Mouse (Mus musculus) adrenal gland, postnatal 25 days (tissue): ENCODE results near the gene Ppfibp1. TPM values are rescaled to one million over a fixed set of nuclear protein-coding genes. Genes with fewer than 3 reads are reported as not detected.

Experiments
- DNase-seq: peaks from one replicate; pipeline ENCODE4 v3.0.0; 2021; ENCODE audit warnings: mixed read lengths
- total RNA-seq: library from RNA; stranded (reverse); gene quantifications from 2 replicates; pipeline ENCODE4 v1.2.3, GENCODE M21; 2021

Ppfibp1 gene
- total RNA-seq, 1 experiment from 2014 or later: 98.9 TPM

DNA sequence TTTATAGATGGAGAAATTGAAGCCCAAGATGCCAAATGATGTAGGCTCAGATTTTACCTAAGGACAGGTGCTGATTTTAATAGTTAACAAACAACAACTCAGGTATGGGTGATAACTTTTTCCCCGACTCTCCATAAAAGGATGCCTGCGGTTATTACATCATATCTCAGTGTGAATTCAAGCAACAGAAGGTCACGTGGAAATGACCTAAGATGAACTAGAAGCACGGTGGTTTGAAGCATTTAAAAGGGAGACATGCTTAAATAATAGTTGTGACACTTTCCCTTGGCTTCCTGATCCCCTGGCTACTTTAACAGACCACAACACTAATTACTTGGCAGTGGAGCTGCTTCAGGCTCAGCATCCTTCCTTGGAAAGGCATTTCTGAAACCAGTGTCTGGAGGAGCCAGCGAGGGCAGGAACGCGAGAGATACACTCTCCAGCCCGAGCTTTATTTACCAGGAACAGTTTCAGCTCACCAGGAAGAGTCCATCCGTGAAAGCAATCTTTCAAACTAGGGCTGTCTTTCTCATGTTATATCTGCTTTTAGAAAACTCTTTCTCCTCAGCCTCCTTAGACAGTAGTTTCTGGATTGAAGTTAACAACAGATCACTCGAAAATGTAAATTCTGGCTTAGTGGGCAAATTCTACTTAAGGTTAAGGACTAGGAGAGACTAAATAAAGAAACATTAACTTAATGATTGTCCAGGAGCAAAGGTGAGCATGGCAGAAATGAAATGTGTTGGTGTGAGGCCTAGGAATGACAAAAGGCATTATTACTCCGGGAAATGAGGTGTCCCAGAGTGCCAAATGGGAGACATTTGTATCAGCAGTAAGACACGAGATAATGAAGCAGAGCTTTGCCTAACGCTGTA, 6.2 kb upstream of the Ppfibp1 start:
- no peak for DNase-seq

- no peak for DNase-seq
Observed at GRCm38 (mm10) chr6:146883426-146883825, 4.9 kb upstream of the Ppfibp1 start.

DNA sequence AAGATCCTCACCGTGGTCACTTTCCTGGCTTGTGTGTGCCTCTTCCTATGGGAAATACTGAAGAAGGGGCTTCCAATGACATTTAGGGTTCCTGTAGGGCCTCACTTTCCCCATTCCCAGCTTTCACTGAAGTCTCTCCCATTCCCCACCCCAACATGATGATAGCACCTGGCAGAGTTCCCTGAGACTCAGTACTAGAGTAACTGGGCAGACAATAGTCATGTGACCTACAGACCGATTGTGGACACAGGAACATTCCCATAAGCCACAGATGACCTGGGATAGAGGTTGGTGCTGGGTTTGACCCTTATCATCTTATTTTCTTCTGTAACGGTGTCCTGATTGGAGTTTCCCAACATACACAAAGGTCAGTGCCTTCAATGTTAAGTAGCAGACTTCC, 4.1 kb upstream of the Ppfibp1 start:
- DNase-seq: no peak

- DNase-seq: no peak
Observed at GRCm38 (mm10) chr6:146884851-146885250, 3.4 kb upstream of the Ppfibp1 start.

DNA sequence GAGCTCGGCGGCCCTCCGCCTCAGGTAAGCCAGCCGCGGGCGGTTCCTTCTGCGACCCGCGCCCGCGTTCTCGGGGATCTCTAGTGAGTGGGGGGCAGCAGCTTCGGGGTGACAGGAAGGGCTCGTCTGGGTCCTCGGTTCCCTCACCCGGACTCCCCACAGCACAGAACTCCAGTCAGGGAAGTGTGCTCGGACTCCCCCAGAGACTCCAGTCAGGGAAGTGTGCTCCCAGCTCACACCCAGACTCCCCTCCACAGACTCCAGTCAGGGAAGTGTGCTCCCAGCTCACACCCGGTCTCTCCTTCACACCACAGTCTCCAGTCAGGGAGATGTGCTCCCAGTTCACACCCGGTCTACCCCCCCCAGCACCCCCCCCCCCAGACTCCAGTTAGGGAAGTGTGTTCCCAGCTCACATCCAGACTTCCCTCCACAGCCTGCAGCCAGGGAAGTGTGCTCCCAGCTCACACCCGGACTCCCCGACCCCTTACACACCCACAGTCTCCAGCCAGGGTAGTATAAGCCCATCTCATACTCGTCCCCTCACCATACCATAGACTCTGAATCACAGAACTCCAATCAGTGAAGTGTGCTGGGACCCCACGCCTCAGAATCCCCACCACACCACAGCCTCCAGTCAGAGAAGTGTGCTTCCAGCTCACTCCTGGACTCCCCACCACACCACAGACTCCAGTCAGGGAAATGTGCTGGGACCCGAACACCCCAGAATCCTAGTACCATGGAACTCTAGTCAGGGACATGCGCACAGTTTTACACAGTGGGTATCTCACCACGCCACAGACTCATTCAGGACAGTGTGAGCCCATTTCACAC, 588 bp downstream of the Ppfibp1 start:
- no peak for DNase-seq

- no peak for DNase-seq
Observed at GRCm38 (mm10) chr6:146890215-146890614, 1.9 kb downstream of the Ppfibp1 start.

GRCm38 (mm10) chr6:146890633-146891032, 2.3 kb downstream of the Ppfibp1 start:
- DNase-seq: no peak

GRCm38 (mm10) chr6:146893890-146894289, 5.6 kb downstream of the Ppfibp1 start:
- no peak for DNase-seq

DNA sequence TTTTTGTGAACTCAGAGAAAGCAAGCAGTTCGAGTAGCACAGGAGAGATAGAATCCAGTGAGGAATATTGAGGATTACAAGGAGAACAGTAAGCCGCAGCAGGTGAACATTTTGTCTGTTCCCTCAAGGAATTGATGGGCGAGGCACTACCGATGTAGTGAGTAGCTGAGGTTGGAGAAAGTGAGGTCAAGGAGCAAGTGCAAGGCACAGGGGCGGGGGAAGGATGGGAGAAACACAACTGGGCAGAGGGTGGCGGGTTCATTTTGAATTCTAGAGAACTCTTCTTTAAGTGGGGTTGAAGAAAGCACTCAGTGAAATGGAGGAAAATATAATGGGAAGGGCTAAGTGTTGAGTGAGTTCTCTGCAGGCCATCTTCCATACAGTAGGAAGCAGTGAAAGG, 10.4 kb downstream of the Ppfibp1 start:
- DNase-seq: no peak

GRCm38 (mm10) chr6:146899647-146900046, 11.4 kb downstream of the Ppfibp1 start:
- DNase-seq: no peak

GRCm38 (mm10) chr6:146901929-146902328, 13.6 kb downstream of the Ppfibp1 start:
- no peak for DNase-seq

DNA sequence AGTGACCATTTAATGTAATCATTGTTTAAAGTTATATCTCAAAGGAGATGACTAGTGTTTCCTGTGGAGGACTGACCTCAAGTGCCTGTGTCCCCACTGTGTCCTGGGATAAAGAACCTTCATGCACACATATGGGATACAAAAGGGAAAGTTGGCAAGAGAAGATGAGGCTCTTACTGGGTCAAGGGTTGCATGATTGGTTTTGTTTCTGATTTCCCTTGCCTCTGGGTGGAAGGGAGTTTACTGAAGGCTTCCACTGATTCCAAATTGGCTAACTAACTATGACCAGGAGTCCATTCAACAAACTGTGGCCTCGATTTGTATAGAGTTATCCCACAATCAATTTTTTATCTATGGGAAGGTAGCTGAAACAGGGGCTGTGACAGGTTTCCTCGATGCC, 15.3 kb downstream of the Ppfibp1 start:
- DNase-seq: no peak

DNA sequence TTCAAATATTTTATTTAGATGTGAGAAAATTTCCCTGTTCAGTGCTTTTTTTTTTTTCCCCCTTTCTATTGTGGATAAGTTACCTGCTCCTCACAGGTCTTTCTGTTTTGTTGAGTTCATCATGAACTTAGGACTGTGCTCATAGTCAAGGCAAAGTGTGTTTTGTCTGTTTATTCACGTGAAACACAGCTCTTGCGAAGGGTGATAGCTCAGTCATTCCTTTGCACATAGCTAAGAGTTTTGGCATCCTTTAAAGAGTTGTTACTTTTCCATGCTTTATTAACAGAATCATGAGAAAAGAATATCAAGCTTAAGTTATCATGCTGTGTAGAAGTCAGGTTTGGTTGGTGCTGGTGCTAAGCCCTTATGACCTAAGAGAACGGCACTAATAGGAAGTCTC, 16.4 kb downstream of the Ppfibp1 start:
- DNase-seq: no peak

DNA sequence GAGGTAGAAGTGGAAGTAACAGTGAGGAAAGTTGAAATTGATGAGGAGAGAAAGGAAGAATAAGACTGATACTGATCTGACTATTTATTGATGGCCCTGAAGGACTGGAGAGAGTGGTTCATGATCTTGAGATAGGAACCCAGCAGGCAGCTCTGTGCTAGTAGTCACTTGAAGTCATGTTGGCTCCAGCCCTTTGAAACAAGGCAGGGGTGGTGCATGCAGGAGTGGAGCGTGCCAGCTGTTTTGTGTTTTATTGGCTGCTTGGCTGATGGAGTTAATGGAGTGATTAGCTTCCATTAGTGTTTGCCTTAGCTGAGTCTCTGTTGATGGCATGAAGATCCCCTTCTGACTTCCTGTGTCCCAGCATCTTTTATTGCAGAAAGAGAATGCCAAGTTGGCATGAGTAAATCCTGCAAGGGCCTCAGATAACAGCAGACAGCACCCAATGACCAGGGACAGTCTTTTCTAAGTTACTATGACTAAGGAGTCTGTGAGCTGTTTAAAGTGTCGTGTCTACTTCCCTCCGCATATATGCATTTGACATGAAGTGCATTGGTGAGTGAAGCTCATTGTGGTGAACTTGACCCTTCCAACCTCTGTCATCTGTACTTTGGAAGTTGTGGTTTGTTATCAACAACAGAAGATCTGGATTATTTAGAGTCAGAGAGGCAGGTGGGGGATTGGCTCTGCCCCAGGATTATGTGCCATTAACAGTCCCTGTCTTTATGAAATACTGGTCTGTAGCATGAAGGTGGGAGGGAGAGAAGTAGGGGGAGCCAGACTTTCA, 17.9 kb downstream of the Ppfibp1 start:
- no peak for DNase-seq

DNA sequence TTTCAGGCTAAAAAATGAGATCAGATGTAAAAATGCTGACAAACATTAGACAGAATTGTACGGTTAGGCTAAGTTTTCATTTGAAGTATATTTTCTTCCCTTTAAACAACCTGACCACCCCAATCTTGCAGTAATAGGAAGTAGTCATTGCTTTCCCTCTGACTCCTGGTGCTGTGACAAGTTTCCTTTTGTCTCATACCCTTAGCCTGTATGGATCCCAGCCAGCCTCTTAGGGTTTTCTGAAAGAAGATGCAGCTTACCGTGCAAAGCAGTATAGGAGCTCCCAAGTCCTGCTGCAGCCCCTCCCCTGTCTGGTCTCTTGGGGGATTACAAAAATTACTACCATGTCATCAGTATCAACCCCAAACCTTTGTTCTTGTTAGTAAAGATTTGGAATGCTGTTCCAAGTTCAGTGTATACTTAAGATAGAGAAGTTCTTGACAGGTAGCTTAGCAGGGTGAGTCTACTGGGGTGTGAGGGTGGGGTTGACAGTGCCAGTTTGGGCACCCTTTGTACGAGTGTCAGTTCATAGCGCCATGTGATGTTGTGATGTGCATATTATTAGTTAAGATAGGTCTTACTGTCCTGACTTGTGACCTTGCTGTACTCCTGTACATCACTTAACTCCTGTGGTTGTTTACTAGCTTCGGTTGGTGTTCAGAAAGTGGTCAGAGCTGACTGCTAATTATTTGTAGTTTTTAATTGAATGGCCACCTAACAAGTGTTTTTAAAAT, 18.9 kb downstream of the Ppfibp1 start:
- DNase-seq: no peak

DNA sequence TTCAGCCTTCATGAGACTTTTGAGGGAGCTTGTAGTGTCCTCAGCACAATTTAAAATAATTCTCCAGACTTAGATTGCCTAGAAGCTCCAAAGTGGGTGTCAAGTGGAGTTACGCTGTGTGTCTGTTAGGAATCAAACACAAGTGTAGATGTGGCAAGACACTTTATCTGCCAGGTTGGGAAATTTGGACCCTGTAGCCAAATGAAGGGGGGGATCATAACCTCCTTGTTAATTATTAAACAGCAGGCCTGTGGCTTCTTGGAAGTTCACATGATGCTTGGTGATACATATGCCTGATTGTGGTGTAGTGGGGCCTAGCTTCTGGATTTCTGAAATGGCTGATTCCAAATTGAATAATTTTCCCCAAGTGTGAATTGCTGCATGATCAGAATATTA, 19.5 kb downstream of the Ppfibp1 start:
- no peak for DNase-seq

- no peak for DNase-seq
Observed at GRCm38 (mm10) chr6:146908801-146909200, 20.5 kb downstream of the Ppfibp1 start.

DNA sequence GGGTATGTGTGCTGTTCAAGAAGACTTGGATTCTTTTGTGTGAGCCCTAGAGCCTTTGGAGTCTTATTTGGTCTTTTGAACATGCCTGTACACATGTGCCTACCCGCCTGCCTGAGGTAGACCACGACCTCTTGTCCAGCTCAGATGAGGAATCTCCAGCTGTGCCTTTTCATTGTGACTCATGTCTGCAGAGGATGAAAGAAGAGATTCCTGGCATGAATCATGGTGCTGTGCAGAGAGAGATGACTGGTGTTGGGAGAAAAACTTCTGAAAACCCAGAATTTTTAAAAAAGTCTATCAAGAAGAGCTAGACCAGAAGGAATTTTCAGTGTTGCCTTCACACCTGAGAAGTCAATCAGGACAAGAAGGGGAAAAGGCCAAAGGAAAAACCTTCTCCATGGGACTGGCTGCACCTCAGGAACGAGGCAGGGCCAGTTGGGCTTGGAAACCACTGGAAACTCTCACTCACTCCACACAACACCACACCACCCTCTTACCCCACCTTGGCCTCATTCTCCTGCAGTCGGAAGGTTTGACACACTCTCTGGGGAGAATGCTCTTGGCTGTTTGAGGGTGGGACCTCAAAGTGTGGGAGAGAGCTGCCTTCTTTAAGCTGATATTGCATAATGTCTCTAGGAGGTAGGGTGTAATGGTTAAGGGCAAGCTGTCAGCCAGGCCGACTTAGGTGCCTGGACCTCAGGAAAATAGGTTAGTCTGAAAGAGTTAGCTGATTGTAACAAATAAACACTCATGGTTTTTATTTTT, 21.6 kb downstream of the Ppfibp1 start:
- DNase-seq: no peak

DNA sequence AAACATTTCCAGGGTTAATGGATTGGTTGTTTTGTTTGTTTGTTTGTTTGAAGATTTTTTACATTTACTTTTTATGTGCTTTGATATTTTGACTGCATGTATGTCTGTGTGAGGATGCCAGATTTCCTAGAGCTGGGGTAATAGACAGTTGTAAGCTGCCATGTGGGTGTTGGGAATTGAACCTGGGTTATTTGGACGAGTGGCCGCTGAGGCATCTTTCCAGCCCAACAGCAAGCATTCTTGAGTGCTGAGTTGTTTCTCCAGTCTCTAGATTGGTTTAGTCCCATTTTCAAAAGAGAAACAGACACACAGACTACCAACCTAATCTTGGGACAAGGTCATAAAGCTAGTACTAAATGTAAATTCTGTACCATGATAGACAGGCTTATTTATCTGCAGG, 22.5 kb downstream of the Ppfibp1 start:
- no peak for DNase-seq

- no peak for DNase-seq
Observed at GRCm38 (mm10) chr6:146912835-146913488, 24.7 kb downstream of the Ppfibp1 start.
